12 mouse cellular contexts compared by ENCODE assay signal in the genomic region with DNA sequence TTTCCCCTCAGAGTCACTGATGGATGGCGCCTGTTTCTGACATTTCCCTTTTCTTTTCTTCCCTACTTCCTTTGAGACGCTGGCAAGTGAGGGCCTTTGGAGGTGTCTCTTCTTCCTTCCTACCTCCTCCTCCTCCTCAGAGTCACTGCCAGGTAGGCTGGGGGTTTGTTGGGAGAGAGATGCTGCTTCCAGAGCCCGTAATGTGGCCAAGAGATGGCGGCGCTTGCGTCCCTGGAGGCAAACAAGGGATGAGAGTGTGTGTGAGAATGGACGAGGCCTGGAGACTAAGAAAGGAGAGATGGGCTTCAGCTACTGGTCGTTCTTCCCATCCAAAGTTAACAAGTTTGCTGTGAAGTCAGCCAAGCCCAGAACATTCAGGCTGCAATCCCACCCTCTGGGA. TPM values are rescaled to one million over a fixed set of nuclear protein-coding genes. Genes with fewer than 3 reads are reported as not detected.
DNase-seq lines count a peak whose midpoint lies in the region; ATAC-seq and TF ChIP-seq lines count a peak whose summit lies in the region.
"Had no signal": no experiment of that assay in that cellular context is flagged by ENCODE, and none has a peak within 500 bp of the region (broad histone marks: within the 10 kb centered on the region; RNA-seq: fewer than 3 reads in every experiment).

No protein-coding gene starts in this region.

- no peak for DNase-seq in heart, adult 18-20 months
- peak; percentile 5 for DNase-seq in lung, postnatal 0 days (ENCODE audit: low spot score)
- DNase-seq in lung, adult 2 months = no peak
- DNase-seq in adrenal gland, adult (ENCODE audit: inconsistent age in 2 of 2, low spot score in 1 of 2) = no peak
- DNase-seq: adrenal gland, postnatal 14 days; lung, postnatal 4 days; thymus, adult 2 months had no signal

- peak overlapping the region; percentile 99 for H3K9ac ChIP-seq in heart, embryonic 13.5 days
- no peak overlapping the region for H3K9ac ChIP-seq in lung, postnatal 0 days (replicated peaks; ENCODE audit: low read depth)
- no peak overlapping the region for H3K9ac ChIP-seq in embryonic facial prominence, embryonic 15.5 days
- peak overlapping the region; percentile 23; the same call in 1 of the 2 replicates for H3K9ac ChIP-seq in neural tube, embryonic 15.5 days (replicated peaks)

- TF ChIP-seq CTCF in lung, postnatal 0 days (IDR thresholded peaks at IDR 0.05) = no peak
- no peak for TF ChIP-seq CTCF in lung, adult 2 months (IDR thresholded peaks at IDR 0.05; ENCODE audit: insufficient read depth, low read length)

- WGBS in heart, embryonic 13.5 days = 82% methylated on average over 8 of the region's 8 CpGs
- 80% methylated on average over 8 of the region's 8 CpGs for WGBS in lung, postnatal 0 days
- 82% methylated on average over 8 of the region's 8 CpGs for WGBS in lung, adult 2 months
- WGBS in embryonic facial prominence, embryonic 15.5 days = 85% methylated on average over 8 of the region's 8 CpGs
- 90% methylated on average over 8 of the region's 8 CpGs for WGBS in neural tube, embryonic 15.5 days

- H3K27ac ChIP-seq in heart, embryonic 13.5 days (replicated peaks) = no peak overlapping the region
- no peak overlapping the region for H3K27ac ChIP-seq in lung, postnatal 0 days (ENCODE audit: low read length)
- no peak overlapping the region for H3K27ac ChIP-seq in embryonic facial prominence, embryonic 15.5 days (replicated peaks)
- no peak overlapping the region for H3K27ac ChIP-seq in neural tube, embryonic 15.5 days (replicated peaks)
- H3K27ac ChIP-seq: neural tube, embryonic 12.5 days had no signal

- TF ChIP-seq EP300 in lung, postnatal 0 days (IDR thresholded peaks at IDR 0.05) = no peak

- peaks cover 36% of the 10 kb centered on the region for H3K4me1 ChIP-seq in heart, embryonic 13.5 days
- H3K4me1 ChIP-seq in lung, postnatal 0 days (ENCODE audit: insufficient read depth, low read depth, low read length) = peaks cover 10% of the 10 kb centered on the region; the same call in 1 of the 2 replicates
- H3K4me1 ChIP-seq in lung, adult 2 months (ENCODE audit: control insufficient read depth, insufficient read depth, low read length) = peaks cover 10% of the 10 kb centered on the region
- H3K4me1 ChIP-seq in embryonic facial prominence, embryonic 15.5 days = peaks cover 35% of the 10 kb centered on the region
- H3K4me1 ChIP-seq in neural tube, embryonic 15.5 days = peaks cover 33% of the 10 kb centered on the region

- H3K9me3 ChIP-seq in heart, embryonic 13.5 days = no peaks in the 10 kb centered on the region
- no peaks in the 10 kb centered on the region for H3K9me3 ChIP-seq in lung, postnatal 0 days (ENCODE audit: low read length)
- no peaks in the 10 kb centered on the region for H3K9me3 ChIP-seq in embryonic facial prominence, embryonic 15.5 days (replicated peaks)
- no peaks in the 10 kb centered on the region for H3K9me3 ChIP-seq in neural tube, embryonic 15.5 days (replicated peaks)
- H3K9me3 ChIP-seq: neural tube, embryonic 12.5 days had no signal

- no peak for ATAC-seq in heart, embryonic 13.5 days (ENCODE audit: extremely low read depth, insufficient number of reproducible peaks, low FRiP score, low TSS enrichment)
- no peak for ATAC-seq in lung, postnatal 0 days
- ATAC-seq in embryonic facial prominence, embryonic 15.5 days (ENCODE audit: insufficient number of reproducible peaks, low FRiP score, low TSS enrichment, low read depth) = no peak
- ATAC-seq in neural tube, embryonic 15.5 days (ENCODE audit: low FRiP score) = no peak

- H3K36me3 ChIP-seq in heart, embryonic 13.5 days = peaks cover 51% of the 10 kb centered on the region
- peaks cover 31% of the 10 kb centered on the region for H3K36me3 ChIP-seq in lung, postnatal 0 days (ENCODE audit: insufficient read depth, low read length)
- peaks cover 54% of the 10 kb centered on the region for H3K36me3 ChIP-seq in embryonic facial prominence, embryonic 15.5 days
- H3K36me3 ChIP-seq in neural tube, embryonic 15.5 days = peaks cover 44% of the 10 kb centered on the region

- H3K4me3 ChIP-seq in heart, embryonic 13.5 days = no peak overlapping the region; the same call in 1 of the 2 replicates
- no peak overlapping the region for H3K4me3 ChIP-seq in lung, postnatal 0 days (ENCODE audit: low read depth, low read length)
- H3K4me3 ChIP-seq in lung, adult 2 months (replicated peaks; ENCODE audit: extremely low read depth, low read depth, low read length) = no peak overlapping the region
- peak overlapping the region; percentile 74; the same call in 1 of the 2 replicates for H3K4me3 ChIP-seq in embryonic facial prominence, embryonic 15.5 days (replicated peaks)
- H3K4me3 ChIP-seq in neural tube, embryonic 15.5 days (replicated peaks) = no peak overlapping the region

- TF ChIP-seq POLR2A in lung, adult 2 months (IDR thresholded peaks at IDR 0.05; ENCODE audit: borderline replicate concordance, extremely low read depth, low read depth, low read length) = no peak

- H3K4me2 ChIP-seq in heart, embryonic 13.5 days = peak overlapping the region; percentile 92; the same call in 1 of the 2 replicates
- no peak overlapping the region for H3K4me2 ChIP-seq in lung, postnatal 0 days (replicated peaks; ENCODE audit: low read depth, low read length)
- H3K4me2 ChIP-seq in embryonic facial prominence, embryonic 15.5 days (replicated peaks) = peak overlapping the region; percentile 59
- H3K4me2 ChIP-seq in neural tube, embryonic 15.5 days = no peak overlapping the region

- H3K27me3 ChIP-seq in heart, embryonic 13.5 days (replicated peaks) = no peaks in the 10 kb centered on the region
- H3K27me3 ChIP-seq in lung, postnatal 0 days (replicated peaks; ENCODE audit: insufficient read depth, low read length) = no peaks in the 10 kb centered on the region
- no peaks in the 10 kb centered on the region for H3K27me3 ChIP-seq in embryonic facial prominence, embryonic 15.5 days
- no peaks in the 10 kb centered on the region for H3K27me3 ChIP-seq in neural tube, embryonic 15.5 days (replicated peaks)
- H3K27me3 ChIP-seq: neural tube, embryonic 12.5 days had no signal

RNA-seq across cellular contexts. Expression of a gene that starts 1.6 kb away (rescaled TPM):
- polyA plus RNA-seq in heart, embryonic 13.5 days (2015; fragmentation: Nextera tagmentation; extraction: Ambion mirVana) = 354 and 386 TPM in 2 replicates
- total RNA-seq in heart, adult 18-20 months (2021) = 10 to 100 TPM; 75.0 to 75.7 TPM
- 378 and 390 TPM in 2 replicates for polyA plus RNA-seq in lung, postnatal 0 days (2015; fragmentation: Nextera tagmentation; extraction: Ambion mirVana)
- 159 and 195 TPM in 2 replicates for polyA plus RNA-seq in lung, adult 2 months (2012; rRNA removed)
- 357 and 386 TPM in 2 replicates for polyA plus RNA-seq in embryonic facial prominence, embryonic 15.5 days (2015; fragmentation: Nextera tagmentation; extraction: Ambion mirVana)
- polyA plus RNA-seq in neural tube, embryonic 15.5 days (2015; fragmentation: Nextera tagmentation; extraction: Ambion mirVana) = 204 and 227 TPM in 2 replicates

RNA-seq across cellular contexts. Expression of a gene that starts 2.4 kb away (rescaled TPM):
- 25.0 and 25.1 TPM in 2 replicates for polyA plus RNA-seq in heart, embryonic 13.5 days (2015; fragmentation: Nextera tagmentation; extraction: Ambion mirVana)
- total RNA-seq in heart, adult 18-20 months (2021) = 10 to 100 TPM in 1 of 2 experiments, 1 to 10 TPM in 1; 9.6 to 14.5 TPM
- 19.0 and 19.3 TPM in 2 replicates for polyA plus RNA-seq in lung, postnatal 0 days (2015; fragmentation: Nextera tagmentation; extraction: Ambion mirVana)
- polyA plus RNA-seq in lung, adult 2 months (2012; rRNA removed) = 7.5 and 8.4 TPM in 2 replicates
- 35.4 and 40.9 TPM in 2 replicates for polyA plus RNA-seq in embryonic facial prominence, embryonic 15.5 days (2015; fragmentation: Nextera tagmentation; extraction: Ambion mirVana)
- 27.8 and 28.8 TPM in 2 replicates for polyA plus RNA-seq in neural tube, embryonic 15.5 days (2015; fragmentation: Nextera tagmentation; extraction: Ambion mirVana)

RNA-seq across cellular contexts. Expression of a gene that starts 9.3 kb away (rescaled TPM):
- polyA plus RNA-seq in heart, embryonic 13.5 days (2015; fragmentation: Nextera tagmentation; extraction: Ambion mirVana) = 120 and 134 TPM in 2 replicates
- total RNA-seq in heart, adult 18-20 months (2021) = 100 to 1,000 TPM in 1 of 2 experiments, 10 to 100 TPM in 1; 94.8 to 120 TPM
- 111 and 121 TPM in 2 replicates for polyA plus RNA-seq in lung, postnatal 0 days (2015; fragmentation: Nextera tagmentation; extraction: Ambion mirVana)
- polyA plus RNA-seq in lung, adult 2 months (2012; rRNA removed) = 276 and 345 TPM in 2 replicates
- polyA plus RNA-seq in embryonic facial prominence, embryonic 15.5 days (2015; fragmentation: Nextera tagmentation; extraction: Ambion mirVana) = 128 and 131 TPM in 2 replicates
- polyA plus RNA-seq in neural tube, embryonic 15.5 days (2015; fragmentation: Nextera tagmentation; extraction: Ambion mirVana) = 101 and 102 TPM in 2 replicates

RNA-seq across cellular contexts. Expression of a gene that starts 17.2 kb away (rescaled TPM):
- 80.7 and 88.2 TPM in 2 replicates for polyA plus RNA-seq in heart, embryonic 13.5 days (2015; fragmentation: Nextera tagmentation; extraction: Ambion mirVana)
- total RNA-seq in heart, adult 18-20 months (2021) = 10 to 100 TPM; 39.1 to 52.2 TPM
- 107 and 110 TPM in 2 replicates for polyA plus RNA-seq in lung, postnatal 0 days (2015; fragmentation: Nextera tagmentation; extraction: Ambion mirVana)
- polyA plus RNA-seq in lung, adult 2 months (2012; rRNA removed) = 141 and 187 TPM in 2 replicates
- polyA plus RNA-seq in embryonic facial prominence, embryonic 15.5 days (2015; fragmentation: Nextera tagmentation; extraction: Ambion mirVana) = 67.0 and 82.0 TPM in 2 replicates
- 41.4 and 50.2 TPM in 2 replicates for polyA plus RNA-seq in neural tube, embryonic 15.5 days (2015; fragmentation: Nextera tagmentation; extraction: Ambion mirVana)

RNA-seq across cellular contexts. Expression of a gene that starts 52.6 kb away (rescaled TPM):
- 4.7 and 5.9 TPM in 2 replicates for polyA plus RNA-seq in heart, embryonic 13.5 days (2015; fragmentation: Nextera tagmentation; extraction: Ambion mirVana)
- 1 to 10 TPM; 6.0 to 7.3 TPM for total RNA-seq in heart, adult 18-20 months (2021)
- polyA plus RNA-seq in lung, postnatal 0 days (2015; fragmentation: Nextera tagmentation; extraction: Ambion mirVana) = 3.0 and 3.4 TPM in 2 replicates
- 13.9 and 14.8 TPM in 2 replicates for polyA plus RNA-seq in lung, adult 2 months (2012; rRNA removed)
- 15.5 and 17.7 TPM in 2 replicates for polyA plus RNA-seq in embryonic facial prominence, embryonic 15.5 days (2015; fragmentation: Nextera tagmentation; extraction: Ambion mirVana)
- 10.0 and 10.8 TPM in 2 replicates for polyA plus RNA-seq in neural tube, embryonic 15.5 days (2015; fragmentation: Nextera tagmentation; extraction: Ambion mirVana)
- total RNA-seq: hematopoietic stem cell, adult 5-6 weeks had no signal

Comparison
In these comparisons a context has a peak if more than half of its experiments do, and no peak if none do; other contexts are left out.
1. H3K4me2 ChIP-seq: peak in heart, embryonic 13.5 days (single experiment) and embryonic facial prominence, embryonic 15.5 days (single experiment); none in lung, postnatal 0 days (single experiment) and neural tube, embryonic 15.5 days (single experiment).
2. H3K9ac ChIP-seq: peak in heart, embryonic 13.5 days (single experiment) and neural tube, embryonic 15.5 days (single experiment); none in lung, postnatal 0 days (single experiment) and embryonic facial prominence, embryonic 15.5 days (single experiment).